Mouse (Mus musculus): ENCODE measurements around the gene Gm27235.

- no peak for TF ChIP-seq HCFC1 (IDR thresholded peaks at IDR 0.05; ENCODE audit: low read depth, low read length)
- no peak for TF ChIP-seq USF2 (IDR thresholded peaks at IDR 0.05; ENCODE audit: borderline replicate concordance in 1 of 2, insufficient read depth in 1 of 2, low read depth in 1 of 2, low read length in 2 of 2)
- no peak for TF ChIP-seq TAL1 (IDR thresholded peaks at IDR 0.05; ENCODE audit: low read length)
Measured at GRCm38 (mm10) chr9:35778009-35778408, 11.9 kb downstream of the Gm27235 start, which contains the start of gene Gm17727.
